Mouse (Mus musculus): ENCODE results near the gene Cd1d1. TPM values are rescaled to one million over a fixed set of nuclear protein-coding genes. Genes with fewer than 3 reads are reported as not detected.

Cd1d1 gene
- polyA plus RNA-seq, 1 experiment from 2014 or later, result 60.7 TPM

DNA sequence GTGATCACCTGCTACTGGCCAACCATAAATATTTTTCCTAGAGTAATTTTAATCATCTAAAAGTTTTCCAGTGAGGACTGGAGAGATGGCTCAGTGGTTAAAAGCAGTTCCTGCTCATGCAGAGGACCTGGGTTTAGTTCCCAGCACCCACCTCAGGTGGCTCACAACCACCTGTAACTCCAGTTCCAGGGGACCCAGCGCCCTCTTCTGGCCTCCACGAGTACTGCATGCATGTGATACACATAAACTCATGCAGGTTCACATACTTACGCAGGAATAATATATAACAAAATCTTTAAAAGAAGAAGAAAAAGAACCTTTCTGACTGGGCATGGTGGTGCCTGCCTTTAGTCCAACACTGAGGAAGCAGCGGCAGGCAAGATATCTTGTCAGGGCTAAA, 45.4 kb downstream of the Cd1d1 start:
- Histone ChIP-seq H3K27me3 (ENCODE audit: control insufficient read depth, insufficient read depth, low read length) (no peaks in the 10 kb centered on the region), H3K4me2 (ENCODE audit: low read depth, low read length) (no peak overlapping the region), H3K9me3 (replicated peaks; ENCODE audit: control insufficient read depth, low read length) (peaks cover 5% of the 10 kb centered on the region), H3K36me3 (ENCODE audit: control insufficient read depth, insufficient read depth) (no peaks in the 10 kb centered on the region), H3K9ac (ENCODE audit: low read length) (no peak overlapping the region), H3K4me1 (ENCODE audit: control insufficient read depth, insufficient read depth, low read length) (no peaks in the 10 kb centered on the region), H3K27ac (ENCODE audit: low read length) (no peak overlapping the region), H3K4me3 (ENCODE audit: low read length) (no peak overlapping the region)
- WGBS, result 88% methylated on average over 4 of the region's 4 CpGs
- ATAC-seq (replicated peaks; ENCODE audit: extremely low read depth, insufficient read depth, low FRiP score), result no peak

DNA sequence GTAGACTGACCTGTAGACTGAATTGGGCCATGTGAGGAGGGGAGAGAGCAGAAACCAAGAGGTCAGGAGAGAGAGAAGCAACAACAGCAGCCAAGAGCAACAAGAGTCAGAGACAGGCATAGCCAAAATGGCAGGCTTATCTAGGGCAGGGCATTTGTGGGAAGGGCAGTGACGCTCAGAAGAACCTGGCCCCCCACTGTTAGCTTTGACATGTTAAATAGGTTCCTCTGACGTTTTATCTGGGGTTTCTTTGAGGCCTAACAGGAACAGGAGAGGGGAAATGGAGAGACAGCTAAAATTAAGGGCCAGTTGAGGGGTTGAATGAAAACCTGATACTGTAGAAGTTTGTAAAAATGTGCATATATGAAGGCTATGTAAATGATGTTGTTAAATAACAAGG, 48.6 kb downstream of the Cd1d1 start:
- Histone ChIP-seq H3K9me3 (replicated peaks; ENCODE audit: control insufficient read depth, low read length) (peaks cover 5% of the 10 kb centered on the region), H3K27me3 (ENCODE audit: control insufficient read depth, insufficient read depth, low read length) (no peaks in the 10 kb centered on the region), H3K4me3 (ENCODE audit: low read length) (no peak overlapping the region), H3K9ac (ENCODE audit: low read length) (no peak overlapping the region), H3K36me3 (ENCODE audit: control insufficient read depth, insufficient read depth) (no peaks in the 10 kb centered on the region), H3K4me1 (ENCODE audit: control insufficient read depth, insufficient read depth, low read length) (no peaks in the 10 kb centered on the region), H3K27ac (ENCODE audit: low read length) (no peak overlapping the region), H3K4me2 (ENCODE audit: low read depth, low read length) (no peak overlapping the region)
- ATAC-seq (replicated peaks; ENCODE audit: extremely low read depth, insufficient read depth, low FRiP score), result no peak
- 32% methylated on average over 2 of the region's 2 CpGs for WGBS

Other genes starting within 250 kb of the Cd1d1 start
- gene Dclk2, start 78.6 kb downstream of the Cd1d1 start, polyA plus RNA-seq (2015; fragmentation: Nextera tagmentation; extraction: Ambion mirVana), result 3.9 and 4.5 TPM in 2 replicates
- gene Kirrel, start 175.3 kb upstream of the Cd1d1 start, polyA plus RNA-seq (2015; fragmentation: Nextera tagmentation; extraction: Ambion mirVana), result 7.6 and 10.2 TPM in 2 replicates